Mouse (Mus musculus) G1E (cell line): Measurements from ENCODE around the gene Smim24.

Experiments
- CTCF ChIP-seq: IDR thresholded peaks from 2 replicates; pipeline ENCODE4 v1.5.1; 2012; ENCODE audit warnings: low read depth, low read length, inconsistent platforms, mixed read lengths
- GATA1 ChIP-seq: IDR thresholded peaks from 2 replicates; pipeline ENCODE4 v1.6.1; 2012; ENCODE audit warnings: borderline replicate concordance, low read length, inconsistent platforms, mixed read lengths
- TAL1 ChIP-seq: conservative IDR thresholded peaks from 2 replicates; pipeline ENCODE4 v1.6.1; 2012; ENCODE audit warnings: low read depth, low read length, inconsistent platforms, mixed read lengths

GRCm38 (mm10) chr10:81346453-81347067 is 46.3 kb upstream of the Smim24 start:
- TF ChIP-seq CTCF (no peak), GATA1 (no peak), TAL1 (no peak)
